Mouse (Mus musculus) duodenum, adult 2 months (tissue): ENCODE results near the gene Fkrp. TPM values are rescaled to one million over a fixed set of nuclear protein-coding genes. Genes with fewer than 3 reads are reported as not detected.

ENCODE experiments used
- polyA plus RNA-seq: library from polyadenylated mRNA; depleted of rRNA; stranded (reverse); fragments of >200 nt; gene quantifications from 2 replicates; pipeline ENCODE4 v1.2.3, GENCODE M21; 2012; ENCODE audit warnings: low replicate concordance; rRNA removed

Gene Fkrp
- polyA plus RNA-seq: 17.8 and 22.8 TPM in 2 replicates

GRCm38 (mm10) chr7:16816475-16817122, at the start of gene Fkrp:
TSS of gene Fkrp (minus strand) at chr7:16816732.

GRCm38 (mm10) chr7:16842645-16843063, 26.1 kb upstream of the Fkrp start, which contains the start of gene Prkd2:
TSS of gene Prkd2 (plus strand) at chr7:16842902.

GRCm38 (mm10) chr7:16815351-16815941, 1.1 kb downstream of the Fkrp start, which contains the start of gene Strn4:
TSS of gene Strn4 (plus strand) at chr7:16815889.

GRCm38 (mm10) chr7:16780825-16781554, 35.5 kb downstream of the Fkrp start, which contains the start of gene Slc1a5:
TSS of gene Slc1a5 (plus strand) at chr7:16781340.

Other genes with a start within 250 kb of the Fkrp start
- 4.5 and 5.6 TPM in 2 replicates for gene Arhgap35, start 201.7 kb downstream of the Fkrp start, polyA plus RNA-seq
- gene Ceacam15, start 141.0 kb downstream of the Fkrp start, polyA plus RNA-seq: not detected in 2 replicates
- not detected in 2 replicates for gene Ceacam9, start 94.8 kb downstream of the Fkrp start, polyA plus RNA-seq
- 344 and 546 TPM in 2 replicates for gene Ap2s1, start 78.3 kb downstream of the Fkrp start, polyA plus RNA-seq
- 42.4 and 92.4 TPM in 2 replicates for gene Slc1a5, start 35.4 kb downstream of the Fkrp start, polyA plus RNA-seq
- gene Strn4, start 843 bp downstream of the Fkrp start, polyA plus RNA-seq: 80.9 and 82.2 TPM in 2 replicates
- gene Prkd2, start 26.2 kb upstream of the Fkrp start, polyA plus RNA-seq: 32.0 and 33.9 TPM in 2 replicates
- gene Dact3, start 58.6 kb upstream of the Fkrp start, polyA plus RNA-seq: 31.7 and 37.6 TPM in 2 replicates
- gene Gng8, start 75.1 kb upstream of the Fkrp start, polyA plus RNA-seq: 2.0 and 3.0 TPM in 2 replicates
- gene Ptgir, start 89.8 kb upstream of the Fkrp start, polyA plus RNA-seq: 1.3 and 1.9 TPM in 2 replicates
- gene Calm3, start 107.4 kb upstream of the Fkrp start, polyA plus RNA-seq: 334 and 532 TPM in 2 replicates
- 1.5 and 2.1 TPM in 2 replicates for gene Pnmal2, start 128.0 kb upstream of the Fkrp start, polyA plus RNA-seq
- 0.06 TPM in 2 replicates for gene Pnmal1, start 142.9 kb upstream of the Fkrp start, polyA plus RNA-seq
- 0.06 TPM in 1 of 2 replicates, not detected in the other for gene Gm42372, start 166.4 kb upstream of the Fkrp start, polyA plus RNA-seq
- gene Ccdc8, start 176.0 kb upstream of the Fkrp start, polyA plus RNA-seq: 0.47 and 0.77 TPM in 2 replicates
- gene Ppp5c, start 211.2 kb upstream of the Fkrp start, polyA plus RNA-seq: 206 and 275 TPM in 2 replicates
- gene Hif3a, start 245.7 kb upstream of the Fkrp start, polyA plus RNA-seq: 0.23 and 1.1 TPM in 2 replicates